Mouse (Mus musculus) lung, postnatal 0 days (tissue): ENCODE data around the gene Idh3g. TPM values are rescaled to one million over a fixed set of nuclear protein-coding genes. Genes with fewer than 3 reads are reported as not detected.
A peak's percentile ranks its signal among the peaks of the same experiment; 100 is the strongest.
"Not testable (repeated sequence)": the region's sequence is repeated elsewhere in the genome, so short reads cannot be mapped to it uniquely, and the experiment has no call there.

Source experiments
- ATAC-seq: fragments of 200-750 bp; cut with Nextera tagmentation; 2 replicates; pipeline ENCODE4 v1.8.0; 2017; ENCODE audit warnings: moderate library complexity
- DNase-seq: peaks from one replicate; pipeline ENCODE4 v3.0.0-alpha.2; 2016; ENCODE audit warnings: low spot score
- H3K27ac ChIP-seq: fragments of 300-500 bp; sonication (generic); 2 replicates; pipeline ENCODE4 v1.5.1; 2014; ENCODE audit warnings: antibody characterized with exemption, mild to moderate bottlenecking, low read length, mixed read lengths
- H3K27me3 ChIP-seq: fragments of 300-500 bp; sonication (generic); replicated peaks from 2 replicates; pipeline ENCODE4 v1.6.1; 2014; ENCODE audit warnings: low read length, mixed read lengths; ENCODE audit not compliant: insufficient read depth
- H3K36me3 ChIP-seq: fragments of 300-500 bp; sonication (generic); 2 replicates; pipeline ENCODE4 v1.6.1; 2014; ENCODE audit warnings: low read length, mixed read lengths; ENCODE audit not compliant: insufficient read depth
- H3K4me1 ChIP-seq: fragments of 300-500 bp; sonication (generic); 2 replicates; pipeline ENCODE4 v1.6.1; 2014; ENCODE audit warnings: antibody characterized with exemption, low read depth, low read length, mixed read lengths; ENCODE audit not compliant: insufficient read depth
- H3K4me2 ChIP-seq: fragments of 300-500 bp; sonication (generic); replicated peaks from 2 replicates; pipeline ENCODE4 v1.6.1; 2014; ENCODE audit warnings: low read depth, mild to moderate bottlenecking, low read length, moderate library complexity, mixed read lengths
- H3K4me3 ChIP-seq: fragments of 300-500 bp; sonication (generic); 2 replicates; pipeline ENCODE4 v1.5.1; 2014; ENCODE audit warnings: low read depth, low read length
- H3K9ac ChIP-seq: fragments of 300-500 bp; sonication (generic); replicated peaks from 2 replicates; pipeline ENCODE4 v1.6.1; 2014; ENCODE audit warnings: low read depth, mild to moderate bottlenecking
- H3K9me3 ChIP-seq: fragments of 300-500 bp; sonication (generic); 2 replicates; pipeline ENCODE4 v1.6.1; 2016; ENCODE audit warnings: low read length, mixed read lengths
- CTCF ChIP-seq: IDR thresholded peaks from 2 replicates; pipeline ENCODE4 v1.5.1; 2016; ENCODE audit warnings: antibody characterized with exemption, mild to moderate bottlenecking
- EP300 ChIP-seq: IDR thresholded peaks from 2 replicates; pipeline ENCODE4 v1.6.1; 2016; ENCODE audit warnings: antibody characterized with exemption, mild to moderate bottlenecking, control low read depth
- WGBS: fragments of 180-500 bp; shearing (Covaris S2); extraction: QIAGEN DNeasy Blood & Tissue Kit; methylation state at CpG from one replicate; pipeline ENCODE4 v1.1.7; 2014; 5-methylcytosine and 5-hydroxymethylcytosine counted together
- polyA plus RNA-seq: library from polyadenylated mRNA; unstranded; fragments of >200 nt; fragmentation: Nextera tagmentation; extraction: Ambion mirVana; gene quantifications from 2 replicates; pipeline ENCODE4 v1.2.1, GENCODE M21; 2015

Gene Idh3g
- polyA plus RNA-seq, 1 experiment from 2014 or later, result 154 TPM

DNA sequence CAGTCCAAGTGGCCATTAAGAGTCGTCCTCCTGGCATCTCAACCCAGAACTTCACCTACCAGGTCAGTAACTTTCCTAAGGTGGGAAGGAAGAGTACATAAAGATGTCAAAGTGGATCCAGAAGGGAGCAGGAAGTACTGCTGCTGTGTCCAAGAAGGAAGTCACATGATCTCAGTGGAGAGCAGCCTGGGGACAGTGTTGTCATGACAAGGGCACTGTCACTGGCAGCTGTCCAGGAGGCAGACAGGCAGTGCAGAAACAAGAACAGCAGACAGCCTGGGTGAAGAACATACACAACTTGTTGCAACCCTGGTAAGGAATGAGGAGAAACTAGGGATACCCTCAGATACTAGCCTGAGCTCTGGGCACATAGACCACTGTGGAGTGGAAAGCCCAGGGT lies 21.4 kb downstream of the Idh3g start:
- ATAC-seq (peak; percentile 73), DNase-seq (peak; percentile 76)
- H3K4me2 ChIP-seq, result no peak overlapping the region
- 40% methylated on average over 1 of the region's 1 CpGs for WGBS
- H3K27me3 ChIP-seq, result no peaks in the 10 kb centered on the region
- peak overlapping the region; percentile 14; the same call in 1 of the 2 replicates for H3K27ac ChIP-seq
- H3K9ac ChIP-seq, result no peak overlapping the region
- TF ChIP-seq EP300, result no peak
- TF ChIP-seq CTCF, result no peak
- H3K9me3 ChIP-seq, result no peaks in the 10 kb centered on the region
- no peaks in the 10 kb centered on the region for H3K4me1 ChIP-seq
- H3K4me3 ChIP-seq, result no peak overlapping the region
- no peaks in the 10 kb centered on the region for H3K36me3 ChIP-seq

DNA sequence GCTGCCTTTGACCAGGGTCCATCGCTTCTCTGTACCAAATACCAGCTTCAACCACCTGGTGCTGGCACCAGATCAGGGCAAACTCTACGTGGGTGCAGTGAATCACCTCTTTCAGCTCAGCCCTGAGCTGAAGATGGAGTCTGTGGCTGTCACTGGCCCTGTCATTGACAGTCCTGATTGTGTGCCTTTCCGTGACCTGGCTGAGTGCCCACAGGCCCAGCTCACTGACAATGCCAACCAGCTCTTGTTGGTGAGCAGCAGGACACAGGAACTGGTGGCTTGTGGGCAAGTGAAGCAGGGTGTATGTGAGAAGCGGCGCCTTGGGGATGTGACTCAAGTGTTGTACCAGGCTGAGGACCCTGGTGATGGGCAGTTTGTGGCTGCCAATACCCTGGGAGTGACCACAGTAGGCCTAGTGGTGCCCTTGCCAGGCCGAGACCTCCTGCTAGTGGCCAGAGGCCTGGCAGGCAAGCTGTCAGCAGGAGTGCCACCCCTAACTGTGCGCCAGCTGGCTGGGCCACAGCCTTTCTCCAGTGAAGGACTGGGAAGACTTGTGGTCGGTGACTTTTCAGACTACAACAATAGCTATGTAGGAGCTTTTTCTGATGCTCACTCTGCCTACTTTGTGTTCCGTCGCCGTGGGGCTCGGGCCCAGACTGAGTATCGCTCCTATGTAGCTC lies 27.9 kb downstream of the Idh3g start:
- 78% methylated on average over 13 of the region's 13 CpGs for WGBS
- ATAC-seq (no peak), DNase-seq (no peak)
- H3K27ac ChIP-seq, result no peak overlapping the region
- no peaks in the 10 kb centered on the region for H3K9me3 ChIP-seq
- no peak overlapping the region for H3K4me3 ChIP-seq
- no peak overlapping the region for H3K4me2 ChIP-seq
- no peak overlapping the region for H3K9ac ChIP-seq
- no peaks in the 10 kb centered on the region for H3K36me3 ChIP-seq
- no peaks in the 10 kb centered on the region for H3K4me1 ChIP-seq
- TF ChIP-seq EP300, result no peak
- TF ChIP-seq CTCF, result no peak
- H3K27me3 ChIP-seq, result no peaks in the 10 kb centered on the region

DNA sequence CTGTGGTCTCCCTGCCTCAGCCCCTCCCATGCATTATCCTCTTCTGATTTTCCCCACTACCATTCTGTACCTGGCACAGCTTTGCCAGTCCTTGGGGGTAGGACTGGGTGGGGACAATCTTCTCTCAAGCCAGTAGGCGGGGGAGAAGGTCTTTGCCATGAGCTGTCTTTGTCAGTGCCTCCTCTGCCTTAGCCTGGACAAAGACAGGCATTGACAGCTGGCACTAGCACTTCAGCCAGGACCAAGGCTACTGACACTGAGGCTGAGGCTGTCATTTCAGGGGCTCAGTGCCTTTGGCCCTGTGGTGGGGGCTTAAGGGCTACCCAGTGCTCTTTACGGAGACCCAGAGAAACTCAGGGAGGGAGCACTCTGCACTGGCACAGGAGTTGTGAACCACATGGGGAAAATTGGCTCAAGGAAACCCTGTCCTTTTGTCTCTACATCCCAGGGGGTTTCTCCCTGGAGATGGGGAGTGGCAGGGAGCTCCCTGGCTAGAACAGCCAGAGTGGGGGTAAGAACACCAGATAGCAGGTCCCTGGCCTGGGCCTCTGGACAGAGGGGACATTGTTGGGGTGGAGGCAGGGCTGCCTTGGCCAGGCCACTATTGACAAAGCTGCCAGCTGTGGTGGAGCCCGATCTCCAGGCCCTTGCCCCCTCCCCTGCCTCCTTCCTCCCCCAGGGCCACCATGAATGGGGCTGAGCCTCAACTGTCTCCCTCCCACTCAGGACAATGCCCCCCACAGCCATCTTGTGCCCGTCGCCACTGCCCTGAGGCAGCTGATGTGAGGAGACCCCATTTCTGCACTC lies 30.2 kb downstream of the Idh3g start, which contains the start of gene Plxnb3:
Gene Plxnb3 (plus strand): TSS at position 757 of the 807 bp plus-strand sequence.
- Histone ChIP-seq H3K4me1 (no peaks in the 10 kb centered on the region), H3K36me3 (no peaks in the 10 kb centered on the region), H3K9ac (no peak within 1 kb of the TSS), H3K9me3 (no peaks in the 10 kb centered on the region), H3K27me3 (no peaks in the 10 kb centered on the region), H3K4me3 (no peak within 1 kb of the TSS), H3K27ac (no peak within 1 kb of the TSS), H3K4me2 (no peak within 1 kb of the TSS)
- WGBS, result 84% methylated on average over 5 of the region's 5 CpGs
- DNase-seq (no peak), ATAC-seq (no peak)
- no peak for TF ChIP-seq EP300
- no peak for TF ChIP-seq CTCF

DNA sequence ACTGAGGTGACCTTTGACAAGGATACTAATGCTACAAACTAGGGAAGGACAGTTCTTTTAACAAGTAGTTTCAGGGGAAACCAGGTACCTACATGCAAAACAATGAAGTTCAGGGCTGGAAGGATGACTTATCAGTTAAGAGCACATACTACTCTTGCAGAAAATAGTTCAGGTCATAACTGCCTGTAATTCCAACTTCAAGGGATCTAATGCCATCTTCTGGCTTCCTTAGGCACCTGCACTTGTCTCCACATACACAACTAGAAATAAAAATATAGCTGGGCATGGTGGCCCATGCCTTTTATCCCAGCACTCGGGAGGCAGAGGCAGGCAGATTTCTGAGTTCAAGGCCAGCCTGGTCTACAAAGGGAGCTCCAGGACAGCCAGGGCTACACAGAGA lies 37.7 kb downstream of the Idh3g start:
- TF ChIP-seq CTCF (peak; percentile 33; the same call in 1 of the 2 replicates), EP300 (no peak)
- Histone ChIP-seq H3K4me3 (no peak overlapping the region), H3K4me2 (no peak overlapping the region), H3K27ac (no peak overlapping the region), H3K27me3 (no peaks in the 10 kb centered on the region), H3K9me3 (no peaks in the 10 kb centered on the region), H3K36me3 (no peaks in the 10 kb centered on the region), H3K4me1 (no peaks in the 10 kb centered on the region), H3K9ac (no peak overlapping the region)
- DNase-seq (peak; percentile 23), ATAC-seq (no peak)
- WGBS, result 91% methylated on average over 1 of the region's 1 CpGs

DNA sequence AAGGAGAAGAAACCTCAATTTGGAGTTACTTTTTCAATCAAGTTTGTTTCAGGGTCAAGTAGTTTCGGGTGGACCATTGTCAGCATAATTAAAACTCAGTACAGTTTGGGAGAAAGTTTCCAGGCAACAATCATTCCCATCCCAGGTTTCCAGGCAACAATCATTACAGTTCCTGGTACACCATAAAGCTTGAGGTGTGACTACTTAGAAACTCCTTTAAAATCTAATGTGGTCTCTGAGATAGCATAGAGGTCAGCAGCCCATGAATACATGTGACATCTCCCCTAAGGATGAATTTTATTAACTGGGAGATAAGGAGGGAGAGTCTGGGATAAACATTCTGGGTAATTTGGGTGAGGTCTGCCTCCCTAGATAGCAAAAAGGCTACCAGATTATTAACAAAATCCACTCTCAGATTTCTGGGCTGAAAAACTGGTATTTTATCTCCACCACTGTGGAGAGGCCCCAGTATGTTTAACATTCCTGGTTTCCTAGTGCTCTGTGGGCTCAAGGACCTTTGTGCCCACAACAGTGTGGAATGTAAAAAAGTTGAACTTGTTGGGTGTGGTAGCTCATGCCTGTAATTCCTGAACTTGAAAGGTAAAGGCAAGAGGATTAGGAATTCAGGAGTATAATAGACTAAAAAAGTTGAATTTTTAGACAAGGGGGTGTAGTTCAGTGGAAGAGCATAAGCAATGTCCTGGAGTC lies 41.8 kb downstream of the Idh3g start:
- 52% methylated on average over 1 of the region's 1 CpGs for WGBS
- Histone ChIP-seq H3K4me2 (no peak overlapping the region), H3K9me3 (no peaks in the 10 kb centered on the region), H3K27me3 (no peaks in the 10 kb centered on the region), H3K27ac (peak overlapping the region; percentile 43; the same call in 1 of the 2 replicates), H3K36me3 (no peaks in the 10 kb centered on the region), H3K9ac (no peak overlapping the region), H3K4me1 (no peaks in the 10 kb centered on the region), H3K4me3 (no peak overlapping the region)
- peak; percentile 67 for DNase-seq
- ATAC-seq, result peak; percentile 95
- TF ChIP-seq EP300 (peak; percentile 80), CTCF (no peak)

DNA sequence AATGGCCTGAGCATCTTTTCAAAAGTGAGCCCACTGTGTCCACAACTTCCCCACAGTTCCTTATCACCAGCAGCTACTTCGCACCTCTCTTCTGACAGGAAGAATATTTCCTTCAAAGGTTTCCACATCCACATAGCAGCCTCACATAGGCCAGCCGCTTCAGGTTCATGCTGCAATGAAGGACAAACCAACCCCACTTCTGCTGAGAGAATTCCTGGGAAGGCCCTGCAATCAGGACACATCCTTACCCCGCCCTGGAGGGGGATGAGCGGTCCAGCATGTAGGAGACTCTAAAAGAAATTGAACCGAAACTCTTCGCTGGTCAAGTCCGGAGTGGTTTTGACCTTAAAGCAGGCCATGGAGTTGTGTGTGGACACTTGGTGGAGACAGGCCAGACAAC lies 46.9 kb downstream of the Idh3g start:
- not testable (repeated sequence) for H3K4me2 ChIP-seq, H3K27me3 ChIP-seq, H3K4me1 ChIP-seq, DNase-seq, H3K9me3 ChIP-seq, H3K36me3 ChIP-seq, ATAC-seq, H3K9ac ChIP-seq, H3K4me3 ChIP-seq, H3K27ac ChIP-seq
- WGBS, result 88% methylated on average over 7 of the region's 7 CpGs
